ENCODE assay signal across 17 mouse cellular contexts in the genomic region with DNA sequence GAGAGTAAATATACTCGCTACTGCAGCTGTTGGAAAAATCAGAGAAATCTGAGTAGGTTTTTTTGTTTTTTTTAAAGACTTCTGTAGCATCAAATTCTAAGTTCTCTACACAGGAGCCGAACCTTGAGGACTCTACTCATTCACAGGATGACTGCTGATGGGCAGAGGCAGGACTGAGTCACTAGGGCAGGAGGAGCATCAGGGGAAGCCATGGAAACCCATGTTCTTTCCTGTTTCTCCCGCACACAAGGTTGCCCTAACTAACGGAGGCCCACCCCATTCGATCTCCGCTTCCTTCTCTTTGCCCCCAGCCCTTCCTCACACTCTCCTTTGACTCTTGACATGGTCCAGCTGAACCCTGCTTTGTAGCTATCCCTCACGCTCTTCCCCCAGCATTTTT. TPM values are rescaled to one million over a fixed set of nuclear protein-coding genes. Genes with fewer than 3 reads are reported as not detected.
DNase-seq lines count a peak whose midpoint lies in the region; ATAC-seq and TF ChIP-seq lines count a peak whose summit lies in the region.
"Had no signal": no experiment of that assay in that cellular context is flagged by ENCODE, and none has a peak within 500 bp of the region (broad histone marks: within the 10 kb centered on the region; RNA-seq: fewer than 3 reads in every experiment).

No protein-coding gene starts in this region.

- 0 out of 2 replicates have a peak overlapping the region, but pooled peaks have one; percentile 97 for H3K27ac ChIP-seq in heart, postnatal 0 days (ENCODE audit: low read depth)
- peak overlapping the region; percentile 98 for H3K27ac ChIP-seq in liver, embryonic 15.5 days (replicated peaks)
- H3K27ac ChIP-seq: hindbrain, embryonic 13.5 days; midbrain, embryonic 15.5 days had no signal

- no peak overlapping the region for H3K4me3 ChIP-seq in heart, postnatal 0 days (ENCODE audit: low read depth, low read length)
- no peak overlapping the region for H3K4me3 ChIP-seq in liver, embryonic 15.5 days (replicated peaks)
- H3K4me3 ChIP-seq: hindbrain, embryonic 13.5 days; lung, embryonic 15.5 days; midbrain, embryonic 15.5 days had no signal

- intact Hi-C loops in left cerebral cortex, postnatal 36 days (cut with DNase I): no loop called here
- intact Hi-C loops in left cerebral cortex, postnatal 10 days (cut with DNase I): no loop called here

- WGBS in heart, postnatal 0 days: 66% methylated on average over 7 of the region's 7 CpGs
- 64% methylated on average over 7 of the region's 7 CpGs for WGBS in liver, embryonic 15.5 days (ENCODE audit: insufficient replicate concordance)

- H3K27me3 ChIP-seq in heart, postnatal 0 days (ENCODE audit: control insufficient read depth, insufficient read depth, low read length): no peaks in the 10 kb centered on the region
- no peaks in the 10 kb centered on the region for H3K27me3 ChIP-seq in liver, embryonic 15.5 days
- H3K27me3 ChIP-seq: hindbrain, embryonic 13.5 days; lung, embryonic 15.5 days; midbrain, embryonic 15.5 days had no signal

- no peak overlapping the region for H3K4me2 ChIP-seq in heart, postnatal 0 days (ENCODE audit: low read depth, low read length)
- 0 out of 2 replicates have a peak overlapping the region, but pooled peaks have one; percentile 70 for H3K4me2 ChIP-seq in liver, embryonic 15.5 days
- H3K4me2 ChIP-seq: hindbrain, embryonic 13.5 days; lung, embryonic 15.5 days; midbrain, embryonic 15.5 days had no signal

- H3K4me1 ChIP-seq in heart, postnatal 0 days (ENCODE audit: control insufficient read depth, insufficient read depth): peaks cover 48% of the 10 kb centered on the region
- peaks cover 64% of the 10 kb centered on the region for H3K4me1 ChIP-seq in liver, embryonic 15.5 days (replicated peaks)

- no peak overlapping the region for H3K9ac ChIP-seq in heart, postnatal 0 days (replicated peaks; ENCODE audit: low read depth, low read length)
- H3K9ac ChIP-seq in liver, embryonic 15.5 days: 0 out of 2 replicates have a peak overlapping the region, but pooled peaks have one; percentile 19
- H3K9ac ChIP-seq: hindbrain, embryonic 13.5 days; lung, embryonic 15.5 days; midbrain, embryonic 15.5 days had no signal

- peaks cover 74% of the 10 kb centered on the region for H3K36me3 ChIP-seq in heart, postnatal 0 days (replicated peaks; ENCODE audit: control insufficient read depth, insufficient read depth, low read length)
- peaks cover 36% of the 10 kb centered on the region for H3K36me3 ChIP-seq in liver, embryonic 15.5 days (replicated peaks)

- ATAC-seq in heart, postnatal 0 days (ENCODE audit: insufficient read depth, low read depth): no peak
- no peak for ATAC-seq in liver, embryonic 15.5 days (ENCODE audit: insufficient read depth)
- ATAC-seq: forebrain, embryonic 16.5 days; midbrain, embryonic 15.5 days had no signal

- no peak for TF ChIP-seq CTCF in heart, postnatal 0 days (IDR thresholded peaks at IDR 0.05; ENCODE audit: low read depth)

- peak; percentile 48 for DNase-seq in adrenal gland, adult 2 months
- DNase-seq in adrenal gland, postnatal 25 days: no peak
- DNase-seq in heart, postnatal 0 days (ENCODE audit: low spot score): no peak
- no peak for DNase-seq in heart, adult 8-10 months (ENCODE audit: low spot score)
- DNase-seq in 3T3-L1 (ENCODE audit: low read depth, low spot score): peak; percentile 39
- DNase-seq in left cerebral cortex, postnatal 36 days (ENCODE audit: low spot score in 2 of 2): no peak
- DNase-seq in left cerebral cortex, postnatal 10 days (ENCODE audit: extremely low spot score in 1 of 2, low spot score in 2 of 2): no peak
- DNase-seq: adrenal gland, postnatal 14 days; cerebellum, adult 8-10 months; retina, postnatal 1 day; right cerebral cortex, postnatal 4 days; thymus, adult 18-20 months had no signal

- no peaks in the 10 kb centered on the region for H3K9me3 ChIP-seq in heart, postnatal 0 days (replicated peaks; ENCODE audit: control insufficient read depth, low read length)
- peaks cover 7% of the 10 kb centered on the region for H3K9me3 ChIP-seq in liver, embryonic 15.5 days (replicated peaks)

- TF ChIP-seq EP300 in heart, postnatal 0 days (IDR thresholded peaks at IDR 0.05; ENCODE audit: low read depth): no peak

RNA-seq across cellular contexts. Expression of a gene that starts 10.5 kb away (rescaled TPM):
- total RNA-seq in adrenal gland, adult 2 months (2021): 100 to 1,000 TPM; 144 to 271 TPM
- polyA plus RNA-seq in adrenal gland, adult 2 months (2012; rRNA removed): 30.7 and 42.3 TPM in 2 replicates
- total RNA-seq in adrenal gland, postnatal 25 days (2021): 166 and 180 TPM in 2 replicates
- total RNA-seq in heart, postnatal 0 days (2014; rRNA removed; ENCODE audit: low replicate concordance): 3,473 and 3,533 TPM in 2 replicates
- polyA plus RNA-seq in heart, postnatal 0 days (2015; fragmentation: Nextera tagmentation; extraction: Ambion mirVana): 10,043 and 10,309 TPM in 2 replicates
- over 10,000 TPM in 3 of 4 experiments, 1,000 to 10,000 TPM in 1; 9,382 to 12,072 (median 10,190) TPM for total RNA-seq in heart, adult 8-10 months (2022)
- polyA plus RNA-seq in liver, embryonic 15.5 days (2015; fragmentation: Nextera tagmentation; extraction: Ambion mirVana): 117 and 136 TPM in 2 replicates
- 100 to 1,000 TPM; 230 to 232 TPM for total RNA-seq in left cerebral cortex, postnatal 36 days (2021)
- total RNA-seq in left cerebral cortex, postnatal 10 days (2021): 100 to 1,000 TPM; 180 to 192 TPM

Comparison
In these comparisons a context has a peak if more than half of its experiments do, and no peak if none do; other contexts are left out.
1. DNase-seq: peak in adrenal gland, adult 2 months (single experiment) and 3T3-L1 (single experiment); none in adrenal gland, postnatal 25 days (single experiment), heart, postnatal 0 days (single experiment), heart, adult 8-10 months (single experiment), left cerebral cortex, postnatal 36 days (0 of 2) and left cerebral cortex, postnatal 10 days (0 of 2).
2. RNA of a gene that starts 10.5 kb away (total RNA-seq): 9,382 to 12,072 TPM in heart, adult 8-10 months and 3,473 to 3,533 TPM in heart, postnatal 0 days; 144 to 271 TPM in adrenal gland, adult 2 months, 230 to 232 TPM in left cerebral cortex, postnatal 36 days, 180 to 192 TPM in left cerebral cortex, postnatal 10 days and 166 to 180 TPM in adrenal gland, postnatal 25 days; every median in the first group is over 10 times any median in the second.